Mouse (Mus musculus) macrophage (primary cell): Measurements from ENCODE around the gene Slc35b3. TPM values are rescaled to one million over a fixed set of nuclear protein-coding genes. Genes with fewer than 3 reads are reported as not detected.

Experiments used
- H3K27ac ChIP-seq: fragments of 350-480 bp; formaldehyde crosslinking; 2 replicates; pipeline ENCODE4 v1.9.0; 2021
- H3K36me3 ChIP-seq: fragments of 350-480 bp; formaldehyde crosslinking; 2 replicates; pipeline ENCODE4 v1.9.0; 2021; ENCODE audit errors: inconsistent target
- H3K4me3 ChIP-seq: fragments of 350-480 bp; formaldehyde crosslinking; 2 replicates; pipeline ENCODE4 v1.9.0; 2021; ENCODE audit errors: inconsistent target
- H3K79me2 ChIP-seq: fragments of 350-480 bp; formaldehyde crosslinking; 2 replicates; pipeline ENCODE4 v1.9.0; 2021; ENCODE audit errors: inconsistent target
- WGBS: methylation state at CpG from one replicate; pipeline ENCODE4 v1.1.7; 2026; ENCODE audit warnings: inconsistent platforms; ENCODE audit not compliant: missing documents; 5-methylcytosine and 5-hydroxymethylcytosine counted together
- polyA plus RNA-seq: library from polyadenylated mRNA; stranded (reverse); fragments of 250-400 nt; gene quantifications from 3 replicates; pipeline ENCODE4 v1.2.4, GENCODE M21; 2018; ENCODE audit warnings: inconsistent platforms

Slc35b3 gene
- polyA plus RNA-seq, 1 experiment from 2014 or later, result 11.2 TPM

DNA sequence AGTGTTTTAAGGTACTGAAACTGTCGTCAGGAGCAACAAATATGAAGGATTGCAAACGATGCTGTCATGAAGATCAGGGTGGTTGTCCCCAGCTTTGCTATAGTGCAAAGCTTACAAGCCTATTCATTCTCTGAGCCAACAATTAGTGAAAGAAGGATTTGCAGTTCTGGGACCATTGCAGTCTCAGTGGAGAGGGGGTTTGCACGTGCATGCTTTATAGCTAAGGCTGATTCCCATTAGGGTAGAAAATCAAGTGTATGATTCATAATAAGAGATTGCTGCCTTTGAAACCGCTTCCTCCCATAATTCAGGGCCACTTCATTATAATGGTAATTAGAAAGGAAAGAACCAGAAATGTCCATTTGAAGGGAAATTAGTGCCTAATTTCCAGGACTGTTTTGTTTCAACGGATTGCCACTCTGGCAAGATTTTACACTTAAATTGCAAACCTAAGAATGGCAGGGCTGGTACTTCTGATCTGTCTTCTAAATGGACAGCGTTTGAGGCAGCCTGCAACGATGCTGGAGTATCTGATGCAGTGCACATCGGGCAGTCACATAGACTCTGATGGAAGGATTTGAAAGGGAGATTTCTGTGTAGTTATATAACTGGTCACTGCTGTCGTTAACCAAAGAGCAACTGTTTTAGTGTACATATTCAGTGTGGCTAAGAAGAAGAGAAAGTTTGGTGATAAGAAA, 42.3 kb downstream of the Slc35b3 start:
- 79% methylated on average over 9 of the region's 9 CpGs for WGBS
- Histone ChIP-seq H3K4me3 (no peak overlapping the region), H3K27ac (no peak overlapping the region), H3K36me3 (no peaks in the 10 kb centered on the region), H3K79me2 (no peaks in the 10 kb centered on the region)

DNA sequence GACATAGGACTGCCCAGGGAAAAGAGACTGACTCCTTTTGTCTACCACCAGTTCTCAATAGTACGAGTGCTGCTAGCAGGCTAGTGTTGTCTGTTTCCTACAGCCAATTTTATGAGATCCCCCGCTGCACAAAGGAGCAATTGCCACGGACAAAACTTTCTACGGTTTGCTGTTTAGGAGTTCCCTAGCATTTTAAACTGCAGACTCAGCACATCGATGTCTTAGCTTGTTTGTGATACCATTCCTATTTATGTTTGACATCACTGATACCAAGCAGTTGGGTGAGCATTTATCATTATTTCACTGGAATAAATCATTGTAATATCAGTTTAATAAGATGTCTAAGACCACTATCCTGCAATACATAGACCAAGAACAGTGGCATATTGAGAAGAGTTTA, 43.1 kb downstream of the Slc35b3 start:
- no peaks in the 10 kb centered on the region for H3K36me3 ChIP-seq
- H3K27ac ChIP-seq, result no peak overlapping the region
- WGBS, result 90% methylated on average over 5 of the region's 5 CpGs
- H3K79me2 ChIP-seq, result no peaks in the 10 kb centered on the region
- H3K4me3 ChIP-seq, result no peak overlapping the region

DNA sequence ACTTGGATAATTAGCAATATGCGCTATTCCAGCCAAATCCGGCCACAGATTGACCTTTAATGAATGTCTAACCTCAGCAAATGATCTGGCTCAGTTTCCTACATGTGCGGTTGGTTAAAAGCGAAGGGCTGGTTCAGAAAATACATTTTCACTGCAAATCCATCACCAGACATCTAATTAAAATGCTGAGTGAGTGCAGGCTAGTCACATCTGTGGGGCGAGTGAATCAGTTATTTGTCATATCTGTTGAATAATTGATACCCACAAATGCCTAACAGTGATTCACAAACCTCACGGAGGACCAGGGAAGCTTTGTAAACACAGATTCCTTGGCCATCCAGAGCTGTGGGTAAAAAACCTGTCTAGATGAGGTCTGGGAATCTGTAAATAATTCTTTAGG, 45.9 kb downstream of the Slc35b3 start:
- Histone ChIP-seq H3K36me3 (no peaks in the 10 kb centered on the region), H3K79me2 (no peaks in the 10 kb centered on the region), H3K27ac (no peak overlapping the region), H3K4me3 (no peak overlapping the region)
- 91% methylated on average over 6 of the region's 6 CpGs for WGBS

DNA sequence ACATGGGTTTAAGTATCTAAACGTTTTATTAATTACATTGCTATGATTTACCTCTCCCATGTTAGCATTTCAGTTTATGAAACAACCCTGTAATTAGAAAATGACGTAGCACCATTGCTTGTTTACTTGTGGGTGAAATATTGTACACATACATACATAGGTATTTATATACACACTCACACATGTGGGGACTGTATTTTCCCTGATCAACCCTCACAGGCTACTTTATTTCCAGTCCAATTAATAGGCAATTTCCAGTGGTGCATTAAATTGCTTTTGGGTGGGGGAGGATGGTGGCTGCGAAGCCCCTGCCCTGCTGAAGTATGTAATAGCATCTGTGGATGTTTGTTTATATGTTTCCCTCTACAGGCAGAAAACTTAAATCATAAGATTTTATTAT, 68.3 kb downstream of the Slc35b3 start:
- H3K79me2 ChIP-seq, result no peaks in the 10 kb centered on the region
- 72% methylated on average over 3 of the region's 3 CpGs for WGBS

More for the DNA sequence above, 68.3 kb downstream of the Slc35b3 start:
- Histone ChIP-seq H3K4me3 (no peak overlapping the region), H3K27ac (no peak overlapping the region), H3K36me3 (no peaks in the 10 kb centered on the region)
